Mouse (Mus musculus) midbrain, embryonic 16.5 days (tissue): Measurements from ENCODE around the gene Surf4. TPM values are rescaled to one million over a fixed set of nuclear protein-coding genes. Genes with fewer than 3 reads are reported as not detected.

Experiments used
- ATAC-seq: fragments of 200-750 bp; cut with Nextera tagmentation; 2 replicates; pipeline ENCODE4 v1.8.0; 2017; ENCODE audit warnings: moderate TSS enrichment
- H3K27ac ChIP-seq: fragments of 300-500 bp; sonication (generic); 2 replicates; pipeline ENCODE4 v1.5.1; 2014; ENCODE audit warnings: mild to moderate bottlenecking, low read length, mixed read lengths
- H3K27me3 ChIP-seq: fragments of 300-500 bp; sonication (generic); 2 replicates; pipeline ENCODE4 v1.6.1; 2014; ENCODE audit warnings: low read depth, low read length, mixed read lengths; ENCODE audit not compliant: control insufficient read depth, insufficient read depth
- H3K36me3 ChIP-seq: fragments of 300-500 bp; sonication (generic); 2 replicates; pipeline ENCODE4 v1.6.1; 2014; ENCODE audit warnings: mild to moderate bottlenecking, low read length, moderate library complexity, mixed read lengths; ENCODE audit not compliant: control insufficient read depth, insufficient read depth
- H3K4me1 ChIP-seq: fragments of 300-500 bp; sonication (generic); 2 replicates; pipeline ENCODE4 v1.6.1; 2014; ENCODE audit warnings: mild to moderate bottlenecking, low read length, mixed read lengths; ENCODE audit not compliant: control insufficient read depth, insufficient read depth
- H3K4me2 ChIP-seq: fragments of 300-500 bp; sonication (generic); 2 replicates; pipeline ENCODE4 v1.6.1; 2014; ENCODE audit warnings: mild to moderate bottlenecking, low read length, mixed read lengths
- H3K4me3 ChIP-seq: fragments of 300-500 bp; sonication (generic); 2 replicates; pipeline ENCODE4 v1.5.1; 2014; ENCODE audit warnings: low read depth, mild to moderate bottlenecking, low read length, moderate library complexity, mixed read lengths
- H3K9ac ChIP-seq: fragments of 300-500 bp; sonication (generic); 2 replicates; pipeline ENCODE4 v1.6.1; 2014; ENCODE audit warnings: low read depth, low read length, mixed read lengths
- H3K9me3 ChIP-seq: fragments of 300-500 bp; sonication (generic); replicated peaks from 2 replicates; pipeline ENCODE4 v1.6.1; 2014; ENCODE audit warnings: mild to moderate bottlenecking, low read length, mixed read lengths; ENCODE audit not compliant: control insufficient read depth, poor library complexity, severe bottlenecking
- whole genome bisulfite sequencing: fragments of 180-500 bp; shearing (Covaris S2); extraction: QIAGEN DNeasy Blood & Tissue Kit; methylation state at CpG from one replicate; pipeline ENCODE4 v1.1.7; 2014; 5-methylcytosine and 5-hydroxymethylcytosine counted together
- polyA plus RNA-seq: library from polyadenylated mRNA; unstranded; fragments of >200 nt; fragmentation: Nextera tagmentation; extraction: Ambion mirVana; gene quantifications from 2 replicates; pipeline ENCODE4 v1.2.1, GENCODE M21; 2015

Surf4 gene
- polyA plus RNA-seq, 1 experiment from 2014 or later, result 99.9 TPM

- WGBS, result 3% methylated on average over 13 of the region's 13 CpGs
- H3K36me3 ChIP-seq, result peaks cover 49% of the 10 kb centered on the region
These were observed 17.0 kb downstream of the Surf4 start for GRCm38 (mm10) chr2:26916738-26917137.

GRCm38 (mm10) chr2:26915927-26916728, 17.6 kb downstream of the Surf4 start, which contains the start of the genes Surf2 and Surf1:
Surf2 (plus strand) TSS chr2:26916367.
Surf1 (minus strand) TSS chr2:26916530.
- Histone ChIP-seq H3K27ac (peak within 1 kb of the TSS; percentile 83), H3K4me2 (peak within 1 kb of the TSS; percentile 99), H3K36me3 (peaks cover 49% of the 10 kb centered on the region), H3K4me1 (peaks cover 32% of the 10 kb centered on the region), H3K27me3 (no peaks in the 10 kb centered on the region), H3K9me3 (no peaks in the 10 kb centered on the region), H3K4me3 (peak within 1 kb of the TSS; percentile 75), H3K9ac (peak within 1 kb of the TSS; percentile 83)
- ATAC-seq, result peak; percentile 87
- WGBS, result 3% methylated on average over 46 of the region's 47 CpGs

More at GRCm38 (mm10) chr2:26916738-26917137, 17.0 kb downstream of the Surf4 start:
- no peaks in the 10 kb centered on the region for H3K9me3 ChIP-seq
- H3K4me1 ChIP-seq, result peaks cover 28% of the 10 kb centered on the region
- peak overlapping the region; percentile 99 for H3K4me2 ChIP-seq
- peak overlapping the region; percentile 83 for H3K27ac ChIP-seq
- peak; percentile 9 for ATAC-seq
- H3K27me3 ChIP-seq, result no peaks in the 10 kb centered on the region
- H3K4me3 ChIP-seq, result peak overlapping the region; percentile 75
- H3K9ac ChIP-seq, result peak overlapping the region; percentile 83

- H3K27ac ChIP-seq, result no peak overlapping the region
- no peak overlapping the region for H3K9ac ChIP-seq
- no peak overlapping the region for H3K4me2 ChIP-seq
- WGBS, result 65% methylated on average over 8 of the region's 8 CpGs
- H3K36me3 ChIP-seq, result peaks cover 34% of the 10 kb centered on the region
- no peak for ATAC-seq
- H3K4me1 ChIP-seq, result peaks cover 36% of the 10 kb centered on the region
- H3K4me3 ChIP-seq, result no peak overlapping the region
- H3K9me3 ChIP-seq, result no peaks in the 10 kb centered on the region
- H3K27me3 ChIP-seq, result no peaks in the 10 kb centered on the region
These were observed 19.4 kb downstream of the Surf4 start for GRCm38 (mm10) chr2:26914148-26914941.

- H3K4me1 ChIP-seq, result peaks cover 44% of the 10 kb centered on the region
- H3K27me3 ChIP-seq, result no peaks in the 10 kb centered on the region
These were observed 20.1 kb downstream of the Surf4 start for GRCm38 (mm10) chr2:26913416-26914147.

GRCm38 (mm10) chr2:26912253-26912770, 21.4 kb downstream of the Surf4 start:
- no peaks in the 10 kb centered on the region for H3K9me3 ChIP-seq
- H3K27me3 ChIP-seq, result no peaks in the 10 kb centered on the region
- H3K4me2 ChIP-seq, result peak overlapping the region; percentile 99
- WGBS, result 74% methylated on average over 5 of the region's 5 CpGs
- no peak overlapping the region for H3K27ac ChIP-seq
- peak overlapping the region; percentile 84 for H3K4me3 ChIP-seq
- peaks cover 33% of the 10 kb centered on the region for H3K36me3 ChIP-seq
- no peak for ATAC-seq
- peak overlapping the region; percentile 93; the same call in 1 of the 2 replicates for H3K9ac ChIP-seq
- peaks cover 40% of the 10 kb centered on the region for H3K4me1 ChIP-seq

More at GRCm38 (mm10) chr2:26913416-26914147, 20.1 kb downstream of the Surf4 start:
- 86% methylated on average over 17 of the region's 17 CpGs for WGBS
- H3K4me3 ChIP-seq, result no peak overlapping the region
- no peak overlapping the region for H3K27ac ChIP-seq
- no peak overlapping the region for H3K9ac ChIP-seq
- no peaks in the 10 kb centered on the region for H3K9me3 ChIP-seq
- ATAC-seq, result no peak
- H3K36me3 ChIP-seq, result peaks cover 27% of the 10 kb centered on the region
- H3K4me2 ChIP-seq, result no peak overlapping the region

GRCm38 (mm10) chr2:26910994-26911765, 22.5 kb downstream of the Surf4 start:
- under 1% methylated on average over 33 of the region's 37 CpGs for WGBS
- Histone ChIP-seq H3K9me3 (no peaks in the 10 kb centered on the region), H3K36me3 (peaks cover 42% of the 10 kb centered on the region), H3K9ac (peak overlapping the region; percentile 93), H3K27ac (peak overlapping the region; percentile 93), H3K4me1 (peaks cover 35% of the 10 kb centered on the region), H3K27me3 (no peaks in the 10 kb centered on the region), H3K4me3 (peak overlapping the region; percentile 84), H3K4me2 (peak overlapping the region; percentile 99)
- ATAC-seq, result peak; percentile 69

- H3K4me1 ChIP-seq, result peaks cover 31% of the 10 kb centered on the region
- peak; percentile 93 for ATAC-seq
- peak within 1 kb of the TSS; percentile 93 for H3K27ac ChIP-seq
- H3K36me3 ChIP-seq, result peaks cover 46% of the 10 kb centered on the region
- H3K4me2 ChIP-seq, result peak within 1 kb of the TSS; percentile 99
- H3K9ac ChIP-seq, result peak within 1 kb of the TSS; percentile 93
- under 1% methylated on average over 74 of the region's 74 CpGs for WGBS
- no peaks in the 10 kb centered on the region for H3K9me3 ChIP-seq
- no peaks in the 10 kb centered on the region for H3K27me3 ChIP-seq
- peak within 1 kb of the TSS; percentile 84 for H3K4me3 ChIP-seq
These were observed 23.4 kb downstream of the Surf4 start, which contains the start of the genes Med22 and Rpl7a for GRCm38 (mm10) chr2:26910124-26910993. Med22 (minus strand) TSS chr2:26910677. Rpl7a (plus strand) TSS chr2:26910764.
